Mouse (Mus musculus) stomach, postnatal 0 days (tissue): Measurements from ENCODE around the gene Epb41. TPM values are rescaled to one million over a fixed set of nuclear protein-coding genes. Genes with fewer than 3 reads are reported as not detected.

ENCODE experiments used
- ATAC-seq: fragments of 200-750 bp; cut with Nextera tagmentation; 2 replicates; pipeline ENCODE4 v1.8.0; 2017; ENCODE audit not compliant: low FRiP score, low TSS enrichment
- DNase-seq: peaks from one replicate; pipeline ENCODE4 v3.0.0-alpha.2; 2016; ENCODE audit warnings: low spot score
- H3K27ac ChIP-seq: fragments of 300-500 bp; sonication (generic); replicated peaks from 2 replicates; pipeline ENCODE4 v1.5.1; 2014; ENCODE audit warnings: mild to moderate bottlenecking, control low read depth
- H3K27me3 ChIP-seq: fragments of 300-500 bp; sonication (generic); 2 replicates; pipeline ENCODE4 v1.6.1; 2014; ENCODE audit warnings: low read length; ENCODE audit not compliant: control insufficient read depth, insufficient read depth
- H3K36me3 ChIP-seq: fragments of 300-500 bp; sonication (generic); 2 replicates; pipeline ENCODE4 v1.6.1; 2014; ENCODE audit warnings: low read length, mixed read lengths; ENCODE audit not compliant: control insufficient read depth, insufficient read depth
- H3K4me1 ChIP-seq: fragments of 300-500 bp; sonication (generic); replicated peaks from 2 replicates; pipeline ENCODE4 v1.6.1; 2014; ENCODE audit warnings: antibody characterized with exemption; ENCODE audit not compliant: control insufficient read depth, insufficient read depth
- H3K4me2 ChIP-seq: fragments of 300-500 bp; sonication (generic); replicated peaks from 2 replicates; pipeline ENCODE4 v1.6.1; 2014; ENCODE audit warnings: low read depth, mild to moderate bottlenecking, control low read depth, moderate library complexity
- H3K4me3 ChIP-seq: fragments of 300-500 bp; sonication (generic); 2 replicates; pipeline ENCODE4 v1.5.1; 2014; ENCODE audit warnings: low read depth, low read length, control low read depth
- H3K9ac ChIP-seq: fragments of 300-500 bp; sonication (generic); 2 replicates; pipeline ENCODE4 v1.6.1; 2014; ENCODE audit warnings: mild to moderate bottlenecking, low read length, control low read depth, mixed read lengths
- H3K9me3 ChIP-seq: fragments of 300-500 bp; sonication (generic); 2 replicates; pipeline ENCODE4 v1.6.1; 2016; ENCODE audit warnings: low read length; ENCODE audit not compliant: control insufficient read depth
- CTCF ChIP-seq: IDR thresholded peaks from 2 replicates; pipeline ENCODE4 v1.5.1; 2016; ENCODE audit warnings: antibody characterized with exemption, low read depth, mild to moderate bottlenecking, moderate library complexity
- EP300 ChIP-seq: optimal IDR thresholded peaks from 2 replicates; pipeline ENCODE3; 2016; ENCODE audit warnings: antibody characterized with exemption
- WGBS: fragments of 180-500 bp; shearing (Covaris S2); extraction: QIAGEN DNeasy Blood & Tissue Kit; methylation state at CpG from one replicate; pipeline ENCODE4 v1.1.7; 2014; 5-methylcytosine and 5-hydroxymethylcytosine counted together
- polyA plus RNA-seq: library from polyadenylated mRNA; unstranded; fragments of >200 nt; fragmentation: Nextera tagmentation; extraction: Ambion mirVana; gene quantifications from 2 replicates; pipeline ENCODE4 v1.2.1, GENCODE M21; 2015

The Epb41 gene
- polyA plus RNA-seq, 1 experiment from 2014 or later: 24.3 TPM

GRCm38 (mm10) chr4:132027806-132028205, 47.3 kb downstream of the Epb41 start:
- no peak overlapping the region for H3K4me3 ChIP-seq
- no peak overlapping the region for H3K9ac ChIP-seq
- DNase-seq (no peak), ATAC-seq (no peak)
- H3K27ac ChIP-seq: no peak overlapping the region
- no peaks in the 10 kb centered on the region for H3K4me1 ChIP-seq
- no peaks in the 10 kb centered on the region for H3K27me3 ChIP-seq
- no peak for TF ChIP-seq EP300
- H3K36me3 ChIP-seq: no peaks in the 10 kb centered on the region
- no peaks in the 10 kb centered on the region for H3K9me3 ChIP-seq
- WGBS: 95% methylated on average over 1 of the region's 1 CpGs
- H3K4me2 ChIP-seq: no peak overlapping the region

DNA sequence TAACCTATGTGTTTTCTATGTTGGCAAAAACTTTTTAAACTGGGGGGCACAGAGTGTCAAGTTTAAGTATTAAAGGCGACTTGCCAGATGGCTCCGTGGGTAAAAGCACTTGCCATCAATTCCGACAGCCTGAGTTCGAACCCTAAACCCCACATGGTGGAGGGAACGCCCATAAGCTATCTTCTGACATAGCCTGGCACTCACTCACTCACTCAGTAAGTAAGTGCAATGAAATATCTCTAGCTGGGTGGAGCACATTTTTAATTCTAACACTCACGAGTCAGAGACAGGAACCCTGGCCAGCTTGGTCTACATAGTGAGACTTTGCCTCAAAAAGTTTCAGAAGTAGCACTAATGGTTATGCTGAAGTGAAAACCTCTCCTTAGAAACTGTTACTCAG, 48.0 kb downstream of the Epb41 start:
- H3K4me1 ChIP-seq: no peaks in the 10 kb centered on the region
- ATAC-seq (no peak), DNase-seq (no peak)
- no peak overlapping the region for H3K27ac ChIP-seq
- WGBS: 72% methylated on average over 6 of the region's 6 CpGs
- no peaks in the 10 kb centered on the region for H3K27me3 ChIP-seq
- no peak overlapping the region for H3K4me3 ChIP-seq
- TF ChIP-seq CTCF (no peak), EP300 (no peak)
- H3K36me3 ChIP-seq: no peaks in the 10 kb centered on the region
- no peaks in the 10 kb centered on the region for H3K9me3 ChIP-seq
- H3K9ac ChIP-seq: no peak overlapping the region
- no peak overlapping the region for H3K4me2 ChIP-seq

DNA sequence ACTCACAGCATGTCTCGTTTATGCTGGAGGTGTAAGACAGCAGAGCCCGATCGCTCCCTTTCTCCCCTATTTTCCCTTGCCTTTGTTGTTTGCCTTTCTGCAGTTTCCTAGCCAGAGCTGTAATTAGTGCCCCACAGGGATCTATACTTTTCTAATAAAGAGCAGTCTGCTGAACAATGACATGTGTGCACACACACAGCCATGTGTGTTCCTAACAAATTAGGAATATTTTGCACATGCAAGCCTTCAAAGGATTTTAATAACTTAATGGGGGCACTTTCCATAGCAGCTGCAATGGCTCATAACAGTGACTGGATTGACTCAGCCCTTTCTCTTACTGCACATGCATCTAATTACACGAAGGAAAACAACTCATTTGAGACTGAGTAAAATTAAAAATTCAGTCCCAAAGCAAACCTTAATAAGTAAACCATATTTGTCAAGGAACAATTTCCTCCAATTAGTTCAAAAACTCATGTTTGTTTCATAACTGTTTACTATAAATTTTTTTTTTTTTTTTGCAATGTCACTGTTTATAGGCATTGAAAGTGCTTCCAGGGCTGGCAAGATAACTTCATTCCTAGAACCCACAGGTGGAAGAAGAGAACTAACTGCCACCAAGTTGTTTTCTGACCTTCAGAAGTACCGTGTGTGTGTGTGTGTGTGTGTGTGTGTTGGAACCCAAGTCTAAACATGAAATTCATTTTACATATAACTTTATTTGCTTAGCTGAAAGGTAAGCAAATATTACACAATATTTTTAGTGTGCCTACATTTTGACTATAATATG, 49.2 kb downstream of the Epb41 start:
- H3K36me3 ChIP-seq: no peaks in the 10 kb centered on the region
- H3K9me3 ChIP-seq: no peaks in the 10 kb centered on the region
- no peak overlapping the region for H3K9ac ChIP-seq
- H3K4me2 ChIP-seq: no peak overlapping the region
- ATAC-seq: no peak
- H3K4me3 ChIP-seq: no peak overlapping the region
- no peak overlapping the region for H3K27ac ChIP-seq
- TF ChIP-seq CTCF (no peak), EP300 (no peak)
- no peaks in the 10 kb centered on the region for H3K27me3 ChIP-seq
- no peak for DNase-seq
- H3K4me1 ChIP-seq: no peaks in the 10 kb centered on the region
- 29% methylated on average over 5 of the region's 5 CpGs for WGBS

DNA sequence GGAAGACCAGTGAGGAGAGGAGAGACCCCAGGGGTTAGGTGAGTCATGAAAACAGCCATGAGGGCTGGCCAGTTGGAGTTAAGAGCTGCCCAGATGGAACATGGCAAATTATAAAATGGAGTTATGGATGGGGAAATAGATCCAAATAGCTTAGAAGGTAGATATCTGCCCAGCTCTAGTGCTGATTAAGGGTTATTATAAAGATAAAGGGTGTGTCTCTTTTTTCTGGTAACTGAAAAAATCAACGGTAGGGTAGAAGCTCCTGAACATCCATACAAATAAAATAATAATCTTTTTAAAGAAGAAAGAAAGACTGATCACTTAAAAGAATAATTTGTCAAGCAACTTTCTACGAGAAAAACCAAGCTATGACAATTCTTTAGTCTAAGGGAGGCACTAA, 49.9 kb downstream of the Epb41 start:
- no peak for ATAC-seq
- H3K4me2 ChIP-seq: no peak overlapping the region
- H3K27me3 ChIP-seq: no peaks in the 10 kb centered on the region
- WGBS: 37% methylated on average over 2 of the region's 2 CpGs
- no peaks in the 10 kb centered on the region for H3K9me3 ChIP-seq
- no peaks in the 10 kb centered on the region for H3K36me3 ChIP-seq
- no peak for DNase-seq
- no peak overlapping the region for H3K9ac ChIP-seq
- TF ChIP-seq CTCF (no peak), EP300 (no peak)
- no peak overlapping the region for H3K27ac ChIP-seq
- H3K4me3 ChIP-seq: no peak overlapping the region
- no peaks in the 10 kb centered on the region for H3K4me1 ChIP-seq

GRCm38 (mm10) chr4:132023816-132024215, 51.3 kb downstream of the Epb41 start:
- 100% methylated on average over 2 of the region's 2 CpGs for WGBS
- no peak for DNase-seq
- no peak for ATAC-seq

GRCm38 (mm10) chr4:132022639-132023038, 52.5 kb downstream of the Epb41 start:
- H3K9ac ChIP-seq: no peak overlapping the region
- TF ChIP-seq EP300: no peak
- peak; percentile 44 for TF ChIP-seq CTCF
- no peaks in the 10 kb centered on the region for H3K27me3 ChIP-seq
- H3K36me3 ChIP-seq: no peaks in the 10 kb centered on the region
- ATAC-seq (no peak), DNase-seq (no peak)
- H3K4me2 ChIP-seq: no peak overlapping the region
- WGBS: 92% methylated on average over 4 of the region's 4 CpGs
- no peak overlapping the region for H3K4me3 ChIP-seq
- no peak overlapping the region for H3K27ac ChIP-seq
- H3K4me1 ChIP-seq: no peaks in the 10 kb centered on the region
- no peaks in the 10 kb centered on the region for H3K9me3 ChIP-seq

More at GRCm38 (mm10) chr4:132023816-132024215, 51.3 kb downstream of the Epb41 start:
- Histone ChIP-seq H3K36me3 (no peaks in the 10 kb centered on the region), H3K9me3 (no peaks in the 10 kb centered on the region), H3K4me3 (no peak overlapping the region), H3K4me1 (no peaks in the 10 kb centered on the region), H3K27me3 (no peaks in the 10 kb centered on the region), H3K27ac (no peak overlapping the region), H3K4me2 (no peak overlapping the region), H3K9ac (no peak overlapping the region)
- no peak for TF ChIP-seq CTCF
- TF ChIP-seq EP300: no peak
